Mouse (Mus musculus) hindbrain, embryonic 11.5 days (tissue): ENCODE measurements at regions not wholly inside any gene's neighbourhood (a gene's known extent, or its start where the extent isn't known, plus 50 kb on each side); places are given as distances from the start of the nearest gene placed in this dataset.

Experiments
- ATAC-seq: fragments of 200-750 bp; cut with Nextera tagmentation; 2 replicates; pipeline ENCODE4 v1.8.0; 2017; ENCODE audit warnings: mild to moderate bottlenecking, moderate TSS enrichment, moderate library complexity; ENCODE audit not compliant: low FRiP score
- DNase-seq: peaks from one replicate; pipeline ENCODE4 v3.0.0-alpha.2; 2015; ENCODE audit warnings: low spot score
- H3K27ac ChIP-seq: fragments of 300-500 bp; sonication (generic); 2 replicates; pipeline ENCODE4 v1.5.1; 2014; ENCODE audit warnings: mild to moderate bottlenecking, low read depth, low read length
- H3K27me3 ChIP-seq: fragments of 300-500 bp; sonication (generic); 2 replicates; pipeline ENCODE4 v1.6.1; 2014; ENCODE audit warnings: mild to moderate bottlenecking, low read length, moderate library complexity, mixed read lengths; ENCODE audit not compliant: control insufficient read depth, insufficient read depth
- H3K36me3 ChIP-seq: fragments of 300-500 bp; sonication (generic); 2 replicates; pipeline ENCODE4 v1.6.1; 2014; ENCODE audit warnings: mild to moderate bottlenecking, low read length, moderate library complexity, mixed read lengths; ENCODE audit not compliant: control insufficient read depth, insufficient read depth
- H3K4me1 ChIP-seq: fragments of 300-500 bp; sonication (generic); replicated peaks from 2 replicates; pipeline ENCODE4 v1.6.1; 2014; ENCODE audit warnings: low read length, mixed read lengths; ENCODE audit not compliant: control insufficient read depth, insufficient read depth
- H3K4me2 ChIP-seq: fragments of 300-500 bp; sonication (generic); replicated peaks from 2 replicates; pipeline ENCODE4 v1.6.1; 2014; ENCODE audit warnings: mild to moderate bottlenecking, low read depth, low read length
- H3K4me3 ChIP-seq: fragments of 300-500 bp; sonication (generic); 2 replicates; pipeline ENCODE4 v1.5.1; 2014; ENCODE audit warnings: low read depth, low read length
- H3K9ac ChIP-seq: fragments of 300-500 bp; sonication (generic); 2 replicates; pipeline ENCODE4 v1.6.1; 2014; ENCODE audit warnings: low read depth, low read length
- H3K9me3 ChIP-seq: fragments of 300-500 bp; sonication (generic); 2 replicates; pipeline ENCODE4 v1.6.1; 2016; ENCODE audit warnings: low read length; ENCODE audit not compliant: control insufficient read depth
- WGBS: fragments of 180-500 bp; shearing (Covaris S2); extraction: QIAGEN DNeasy Blood & Tissue Kit; methylation state at CpG from one replicate; pipeline ENCODE4 v1.1.7; 2014; 5-methylcytosine and 5-hydroxymethylcytosine counted together

GRCm38 (mm10) chr16:95820013-95820412 lies 118.1 kb downstream of the Ets2 start:
- no peaks in the 10 kb centered on the region for H3K9me3 ChIP-seq
- no peaks in the 10 kb centered on the region for H3K36me3 ChIP-seq
- H3K4me3 ChIP-seq, result no peak overlapping the region
- H3K27me3 ChIP-seq, result no peaks in the 10 kb centered on the region
- H3K27ac ChIP-seq, result no peak overlapping the region
- no peak for DNase-seq
- no peaks in the 10 kb centered on the region for H3K4me1 ChIP-seq
- ATAC-seq, result no peak
- no peak overlapping the region for H3K9ac ChIP-seq
- H3K4me2 ChIP-seq, result no peak overlapping the region
- 85% methylated on average over 1 of the region's 1 CpGs for WGBS

GRCm38 (mm10) chr16:95815966-95816365 lies 114.1 kb downstream of the Ets2 start:
- Histone ChIP-seq H3K36me3 (no peaks in the 10 kb centered on the region), H3K4me3 (no peak overlapping the region), H3K27ac (no peak overlapping the region), H3K9me3 (no peaks in the 10 kb centered on the region), H3K27me3 (no peaks in the 10 kb centered on the region), H3K4me2 (no peak overlapping the region), H3K9ac (no peak overlapping the region), H3K4me1 (no peaks in the 10 kb centered on the region)
- DNase-seq (no peak), ATAC-seq (no peak)
- WGBS, result 96% methylated on average over 13 of the region's 13 CpGs

- Histone ChIP-seq H3K4me1 (no peaks in the 10 kb centered on the region), H3K27me3 (no peaks in the 10 kb centered on the region), H3K9me3 (no peaks in the 10 kb centered on the region), H3K4me2 (no peak overlapping the region), H3K9ac (no peak overlapping the region), H3K27ac (no peak overlapping the region), H3K4me3 (no peak overlapping the region), H3K36me3 (no peaks in the 10 kb centered on the region)
- WGBS, result 92% methylated on average over 6 of the region's 6 CpGs
- DNase-seq (no peak), ATAC-seq (no peak)
These were observed 113.4 kb downstream of the Ets2 start for GRCm38 (mm10) chr16:95815206-95815731.

GRCm38 (mm10) chr16:95814513-95815118 lies 112.7 kb downstream of the Ets2 start:
- Histone ChIP-seq H3K36me3 (no peaks in the 10 kb centered on the region), H3K27ac (no peak overlapping the region), H3K9me3 (no peaks in the 10 kb centered on the region), H3K4me1 (no peaks in the 10 kb centered on the region), H3K9ac (no peak overlapping the region), H3K4me3 (no peak overlapping the region), H3K4me2 (no peak overlapping the region), H3K27me3 (no peaks in the 10 kb centered on the region)
- 86% methylated on average over 9 of the region's 9 CpGs for WGBS
- ATAC-seq, result no peak
- no peak for DNase-seq

GRCm38 (mm10) chr16:95811092-95811491 lies 109.2 kb downstream of the Ets2 start:
- DNase-seq, result no peak
- H3K27ac ChIP-seq, result no peak overlapping the region
- H3K36me3 ChIP-seq, result no peaks in the 10 kb centered on the region
- no peak for ATAC-seq
- no peaks in the 10 kb centered on the region for H3K4me1 ChIP-seq
- WGBS, result 81% methylated on average over 6 of the region's 6 CpGs
- no peaks in the 10 kb centered on the region for H3K27me3 ChIP-seq
- H3K9me3 ChIP-seq, result no peaks in the 10 kb centered on the region
- no peak overlapping the region for H3K4me3 ChIP-seq
- no peak overlapping the region for H3K9ac ChIP-seq
- no peak overlapping the region for H3K4me2 ChIP-seq

- no peak overlapping the region for H3K9ac ChIP-seq
- DNase-seq (no peak), ATAC-seq (no peak)
- no peaks in the 10 kb centered on the region for H3K4me1 ChIP-seq
- no peaks in the 10 kb centered on the region for H3K27me3 ChIP-seq
- no peaks in the 10 kb centered on the region for H3K36me3 ChIP-seq
- 92% methylated on average over 21 of the region's 21 CpGs for WGBS
- H3K4me3 ChIP-seq, result no peak overlapping the region
- H3K4me2 ChIP-seq, result no peak overlapping the region
- no peak overlapping the region for H3K27ac ChIP-seq
- no peaks in the 10 kb centered on the region for H3K9me3 ChIP-seq
These were observed 107.4 kb downstream of the Ets2 start for GRCm38 (mm10) chr16:95809127-95809876.

GRCm38 (mm10) chr16:95806510-95806909 lies 104.6 kb downstream of the Ets2 start:
- Histone ChIP-seq H3K27me3 (no peaks in the 10 kb centered on the region), H3K9ac (no peak overlapping the region), H3K4me2 (no peak overlapping the region), H3K4me3 (no peak overlapping the region), H3K4me1 (no peaks in the 10 kb centered on the region), H3K27ac (no peak overlapping the region), H3K36me3 (no peaks in the 10 kb centered on the region), H3K9me3 (no peaks in the 10 kb centered on the region)
- ATAC-seq (no peak), DNase-seq (no peak)
- 84% methylated on average over 5 of the region's 5 CpGs for WGBS

- ATAC-seq, result no peak
- no peak overlapping the region for H3K27ac ChIP-seq
- H3K4me1 ChIP-seq, result no peaks in the 10 kb centered on the region
- H3K4me2 ChIP-seq, result no peak overlapping the region
- no peak for DNase-seq
- H3K36me3 ChIP-seq, result no peaks in the 10 kb centered on the region
- no peaks in the 10 kb centered on the region for H3K9me3 ChIP-seq
- H3K27me3 ChIP-seq, result no peaks in the 10 kb centered on the region
- WGBS, result 38% methylated on average over 1 of the region's 1 CpGs
- H3K4me3 ChIP-seq, result no peak overlapping the region
- H3K9ac ChIP-seq, result no peak overlapping the region
These were observed 102.3 kb downstream of the Ets2 start for GRCm38 (mm10) chr16:95804199-95804598.

GRCm38 (mm10) chr16:95802641-95803040 lies 100.8 kb downstream of the Ets2 start:
- Histone ChIP-seq H3K36me3 (no peaks in the 10 kb centered on the region), H3K27ac (no peak overlapping the region), H3K27me3 (no peaks in the 10 kb centered on the region), H3K9ac (no peak overlapping the region), H3K4me2 (no peak overlapping the region), H3K4me3 (no peak overlapping the region), H3K9me3 (no peaks in the 10 kb centered on the region), H3K4me1 (no peaks in the 10 kb centered on the region)
- ATAC-seq (no peak), DNase-seq (no peak)
